Mouse (Mus musculus) forebrain, postnatal 0 days (tissue): ENCODE measurements at regions not wholly inside any gene's neighbourhood (a gene's known extent, or its start where the extent isn't known, plus 50 kb on each side); places are given as distances from the start of the nearest gene placed in this dataset.

Experiments used
- ATAC-seq: fragments of 200-750 bp; cut with Nextera tagmentation; 2 replicates; pipeline ENCODE4 v1.8.0; 2017; ENCODE audit warnings: mild to moderate bottlenecking, moderate library complexity
- DNase-seq: peaks from one replicate; pipeline ENCODE4 v3.0.0-alpha.2; 2015
- H3K27ac ChIP-seq: fragments of 300-500 bp; sonication (generic); 2 replicates; pipeline ENCODE4 v1.5.1; 2014; ENCODE audit warnings: low read depth, mild to moderate bottlenecking, antibody characterized with exemption, low read length, moderate library complexity, mixed read lengths
- H3K27me3 ChIP-seq: fragments of 300-500 bp; sonication (generic); 2 replicates; pipeline ENCODE4 v1.6.1; 2014; ENCODE audit warnings: mild to moderate bottlenecking, low read length, mixed read lengths; ENCODE audit not compliant: insufficient read depth
- H3K36me3 ChIP-seq: fragments of 300-500 bp; sonication (generic); 2 replicates; pipeline ENCODE4 v1.6.1; 2014; ENCODE audit warnings: mild to moderate bottlenecking, moderate library complexity; ENCODE audit not compliant: insufficient read depth
- H3K4me1 ChIP-seq: fragments of 300-500 bp; sonication (generic); 2 replicates; pipeline ENCODE4 v1.6.1; 2014; ENCODE audit warnings: antibody characterized with exemption; ENCODE audit not compliant: insufficient read depth
- H3K4me2 ChIP-seq: fragments of 300-500 bp; sonication (generic); 2 replicates; pipeline ENCODE4 v1.6.1; 2014; ENCODE audit warnings: low read depth, mild to moderate bottlenecking, moderate library complexity
- H3K4me3 ChIP-seq: fragments of 300-500 bp; sonication (generic); 2 replicates; pipeline ENCODE4 v1.5.1; 2014; ENCODE audit warnings: low read depth, low read length, mixed read lengths
- H3K9ac ChIP-seq: fragments of 300-500 bp; sonication (generic); 2 replicates; pipeline ENCODE4 v1.6.1; 2014; ENCODE audit warnings: mild to moderate bottlenecking
- H3K9me3 ChIP-seq: fragments of 300-500 bp; sonication (generic); 2 replicates; pipeline ENCODE4 v1.6.1; 2016; ENCODE audit warnings: low read length
- CTCF ChIP-seq: sonication (generic); IDR thresholded peaks from 2 replicates; pipeline ENCODE4 v1.5.1; 2016; ENCODE audit warnings: antibody characterized with exemption, control low read depth, low read depth
- WGBS: fragments of 180-500 bp; shearing (Covaris S2); extraction: QIAGEN DNeasy Blood & Tissue Kit; methylation state at CpG from one replicate; pipeline ENCODE4 v1.1.7; 2014; 5-methylcytosine and 5-hydroxymethylcytosine counted together

- DNase-seq (peak; percentile 40), ATAC-seq (peak; percentile 61)
- Histone ChIP-seq H3K4me1 (no peaks in the 10 kb centered on the region), H3K4me3 (no peak overlapping the region), H3K9ac (no peak overlapping the region), H3K4me2 (no peak overlapping the region), H3K36me3 (no peaks in the 10 kb centered on the region), H3K9me3 (no peaks in the 10 kb centered on the region), H3K27ac (no peak overlapping the region), H3K27me3 (no peaks in the 10 kb centered on the region)
- 46% methylated on average over 2 of the region's 2 CpGs for WGBS
- no peak for TF ChIP-seq CTCF
Observed at GRCm38 (mm10) chr2:12777696-12778095, 146.1 kb upstream of the Pter start.

- TF ChIP-seq CTCF, result no peak
- Histone ChIP-seq H3K27me3 (no peaks in the 10 kb centered on the region), H3K9ac (no peak overlapping the region), H3K9me3 (no peaks in the 10 kb centered on the region), H3K4me2 (no peak overlapping the region), H3K4me1 (no peaks in the 10 kb centered on the region), H3K4me3 (no peak overlapping the region), H3K27ac (no peak overlapping the region), H3K36me3 (no peaks in the 10 kb centered on the region)
- WGBS, result 58% methylated on average over 2 of the region's 2 CpGs
- ATAC-seq (no peak), DNase-seq (no peak)
Observed at GRCm38 (mm10) chr2:12792596-12792995, 131.2 kb upstream of the Pter start.

- no peaks in the 10 kb centered on the region for H3K27me3 ChIP-seq
- no peak overlapping the region for H3K27ac ChIP-seq
- H3K4me2 ChIP-seq, result no peak overlapping the region
- H3K4me1 ChIP-seq, result no peaks in the 10 kb centered on the region
- peak; percentile 68; the same call in 1 of the 2 replicates for ATAC-seq
- DNase-seq, result no peak
- H3K9ac ChIP-seq, result no peak overlapping the region
- WGBS, result 63% methylated on average over 1 of the region's 1 CpGs
- H3K36me3 ChIP-seq, result no peaks in the 10 kb centered on the region
- TF ChIP-seq CTCF, result no peak
- H3K4me3 ChIP-seq, result no peak overlapping the region
- H3K9me3 ChIP-seq, result no peaks in the 10 kb centered on the region
Observed at GRCm38 (mm10) chr2:12797615-12798169, 126.1 kb upstream of the Pter start.

GRCm38 (mm10) chr2:12799153-12799925 is 124.5 kb upstream of the Pter start:
- H3K4me2 ChIP-seq, result no peak overlapping the region
- no peak overlapping the region for H3K27ac ChIP-seq
- H3K4me1 ChIP-seq, result no peaks in the 10 kb centered on the region
- WGBS, result 54% methylated on average over 4 of the region's 4 CpGs
- H3K9ac ChIP-seq, result no peak overlapping the region
- no peak for TF ChIP-seq CTCF
- H3K27me3 ChIP-seq, result no peaks in the 10 kb centered on the region
- H3K4me3 ChIP-seq, result no peak overlapping the region
- ATAC-seq (peak; percentile 42; the same call in 1 of the 2 replicates), DNase-seq (no peak)
- no peaks in the 10 kb centered on the region for H3K9me3 ChIP-seq
- no peaks in the 10 kb centered on the region for H3K36me3 ChIP-seq

GRCm38 (mm10) chr2:12802667-12803066 is 121.2 kb upstream of the Pter start:
- no peak for ATAC-seq
- H3K4me3 ChIP-seq, result no peak overlapping the region
- 64% methylated on average over 1 of the region's 1 CpGs for WGBS
- no peak for DNase-seq
- H3K27me3 ChIP-seq, result no peaks in the 10 kb centered on the region
- TF ChIP-seq CTCF, result no peak
- H3K4me2 ChIP-seq, result no peak overlapping the region
- H3K27ac ChIP-seq, result no peak overlapping the region
- no peaks in the 10 kb centered on the region for H3K4me1 ChIP-seq
- H3K36me3 ChIP-seq, result no peaks in the 10 kb centered on the region
- no peaks in the 10 kb centered on the region for H3K9me3 ChIP-seq
- H3K9ac ChIP-seq, result no peak overlapping the region

- no peaks in the 10 kb centered on the region for H3K9me3 ChIP-seq
- no peak for ATAC-seq
Observed at GRCm38 (mm10) chr2:12805096-12805495, 118.7 kb upstream of the Pter start.

GRCm38 (mm10) chr2:12808466-12808865 is 115.4 kb upstream of the Pter start:
- H3K9me3 ChIP-seq, result no peaks in the 10 kb centered on the region
- no peak overlapping the region for H3K9ac ChIP-seq
- H3K4me2 ChIP-seq, result no peak overlapping the region
- TF ChIP-seq CTCF, result no peak
- H3K4me3 ChIP-seq, result no peak overlapping the region
- H3K27ac ChIP-seq, result no peak overlapping the region
- H3K4me1 ChIP-seq, result no peaks in the 10 kb centered on the region
- DNase-seq, result peak; percentile 44
- WGBS, result 47% methylated on average over 5 of the region's 5 CpGs
- no peaks in the 10 kb centered on the region for H3K27me3 ChIP-seq
- peak; percentile 43; the same call in 1 of the 2 replicates for ATAC-seq
- no peaks in the 10 kb centered on the region for H3K36me3 ChIP-seq

More at GRCm38 (mm10) chr2:12805096-12805495, 118.7 kb upstream of the Pter start:
- DNase-seq, result no peak
- no peak overlapping the region for H3K27ac ChIP-seq
- no peaks in the 10 kb centered on the region for H3K27me3 ChIP-seq
- 87% methylated on average over 2 of the region's 2 CpGs for WGBS
- no peak overlapping the region for H3K4me2 ChIP-seq
- H3K9ac ChIP-seq, result no peak overlapping the region
- no peak overlapping the region for H3K4me3 ChIP-seq
- H3K36me3 ChIP-seq, result no peaks in the 10 kb centered on the region
- no peaks in the 10 kb centered on the region for H3K4me1 ChIP-seq
- TF ChIP-seq CTCF, result no peak
